Mouse (Mus musculus) myocyte (in vitro differentiated cells): ENCODE results near the gene Arid1b.

Experiments
- CEBPB ChIP-seq: IDR thresholded peaks from 2 replicates; pipeline ENCODE4 v1.6.1; 2011; ENCODE audit warnings: mild to moderate bottlenecking, moderate library complexity; ENCODE audit not compliant: poor library complexity, insufficient read depth, severe bottlenecking
- E2F4 ChIP-seq: IDR thresholded peaks from one replicate; pipeline ENCODE4 v1.6.1; 2011; ENCODE audit warnings: mild to moderate bottlenecking, control low read depth, moderate library complexity; ENCODE audit not compliant: insufficient read depth
- MAX ChIP-seq: IDR thresholded peaks from one replicate; pipeline ENCODE4 v1.6.1; 2011; ENCODE audit warnings: low read depth, mild to moderate bottlenecking, control low read depth
- MYOD1 ChIP-seq, 3 experiments: IDR thresholded peaks; one replicate each; pipeline ENCODE4 v1.6.1; 2011; ENCODE audit warnings: control low read depth in 2 of 3, low read depth in 2 of 3, mild to moderate bottlenecking in 2 of 3, moderate library complexity in 1 of 3; ENCODE audit not compliant: insufficient read length in 2 of 3, control insufficient read depth in 1 of 3
- POLR2A ChIP-seq: IDR thresholded peaks from one replicate; pipeline ENCODE4 v1.6.1; 2011; ENCODE audit warnings: low read depth, mild to moderate bottlenecking, control low read depth, moderate library complexity; ENCODE audit not compliant: insufficient read length
- REST ChIP-seq: IDR thresholded peaks from one replicate; pipeline ENCODE4 v1.6.1; 2011; ENCODE audit warnings: mild to moderate bottlenecking, control low read depth, moderate library complexity; ENCODE audit not compliant: insufficient read depth, insufficient read length
- TCF12 ChIP-seq: IDR thresholded peaks from one replicate; pipeline ENCODE4 v1.6.1; 2011; ENCODE audit warnings: mild to moderate bottlenecking, control low read depth; ENCODE audit not compliant: poor library complexity, insufficient read depth, severe bottlenecking

GRCm38 (mm10) chr17:5209076-5209475 lies 214.9 kb downstream of the Arid1b start:
- TF ChIP-seq POLR2A = no peak
- no peak for TF ChIP-seq TCF12
- no peak for TF ChIP-seq MAX
- no peak for TF ChIP-seq CEBPB
- no peak for TF ChIP-seq E2F4
- no peak for TF ChIP-seq MYOD1 (IDR thresholded peaks at IDR 0.05; ENCODE audit: control insufficient read depth in 1 of 3, insufficient read length in 2 of 3, low read depth in 2 of 3)
- TF ChIP-seq REST = no peak
